Mouse (Mus musculus): Measurements from ENCODE around the gene Cilp. TPM values are rescaled to one million over a fixed set of nuclear protein-coding genes. Genes with fewer than 3 reads are reported as not detected.
"Not testable (repeated sequence)": the region's sequence is repeated elsewhere in the genome, so short reads cannot be mapped to it uniquely, and the experiment has no call there.

The Cilp gene
- 1 to 10 TPM; 6.2 to 6.6 TPM for total RNA-seq (2021)
- long read RNA-seq, experiment 1, partial matches to known transcripts, result 0 of 1 reads
- long read RNA-seq, experiment 1, other reads (novel, unspliced or antisense), result 1 of 1 reads
- long read RNA-seq, experiment 2, partial matches to known transcripts, result 0 of 1 reads
- long read RNA-seq, experiment 2, other reads (novel, unspliced or antisense), result 1 of 1 reads

GRCm38 (mm10) chr9:65264959-65265358 lies at the start of gene Cilp:
Gene Cilp (plus strand): TSS chr9:65265180.
- intact Hi-C loops (cut with DNase I), result no loop called here
- DNase-seq, result peak; percentile 58 to 64

- intact Hi-C loops (cut with DNase I), result no loop called here
- DNase-seq, result no peak
Observed at GRCm38 (mm10) chr9:65215494-65216126, 49.4 kb upstream of the Cilp start.

- intact Hi-C loops (cut with DNase I), result no loop called here
- no peak for DNase-seq
Observed at GRCm38 (mm10) chr9:65216972-65217371, 48.0 kb upstream of the Cilp start.

- DNase-seq, result no peak
Observed at GRCm38 (mm10) chr9:65217661-65218060, 47.3 kb upstream of the Cilp start.

GRCm38 (mm10) chr9:65218916-65219315 lies 46.1 kb upstream of the Cilp start:
- intact Hi-C loops (cut with DNase I), result no loop called here
- no peak for DNase-seq

More at GRCm38 (mm10) chr9:65217661-65218060, 47.3 kb upstream of the Cilp start:
- intact Hi-C loops (cut with DNase I), result no loop called here

- intact Hi-C loops (cut with DNase I); DNase-seq: not testable (repeated sequence)
Observed at GRCm38 (mm10) chr9:65220398-65220797, 44.6 kb upstream of the Cilp start.

GRCm38 (mm10) chr9:65223927-65224326 lies 41.1 kb upstream of the Cilp start:
- intact Hi-C loops (cut with DNase I), result no loop called here
- no peak for DNase-seq

GRCm38 (mm10) chr9:65225795-65226194 lies 39.2 kb upstream of the Cilp start:
- DNase-seq, result peak; percentile 30 to 63
- intact Hi-C loops (cut with DNase I), result no loop called here

GRCm38 (mm10) chr9:65230250-65230649 lies 34.7 kb upstream of the Cilp start:
- intact Hi-C loops (cut with DNase I), result no loop called here

GRCm38 (mm10) chr9:65231284-65231683 lies 33.7 kb upstream of the Cilp start:
- no peak for DNase-seq
- intact Hi-C loops (cut with DNase I), result no loop called here

More at GRCm38 (mm10) chr9:65230250-65230649, 34.7 kb upstream of the Cilp start:
- DNase-seq, result no peak

GRCm38 (mm10) chr9:65233243-65233985 lies 31.6 kb upstream of the Cilp start:
- intact Hi-C loops (cut with DNase I), result no loop called here
- no peak for DNase-seq

- DNase-seq, result no peak
- intact Hi-C loops (cut with DNase I), result no loop called here
Observed at GRCm38 (mm10) chr9:65234734-65235133, 30.2 kb upstream of the Cilp start.

GRCm38 (mm10) chr9:65235601-65236000 lies 29.4 kb upstream of the Cilp start:
- DNase-seq, result no peak
- intact Hi-C loops (cut with DNase I), result no loop called here

- no peak for DNase-seq
- intact Hi-C loops (cut with DNase I), result no loop called here
Observed at GRCm38 (mm10) chr9:65237616-65238015, 27.4 kb upstream of the Cilp start.

- intact Hi-C loops (cut with DNase I), result no loop called here
- DNase-seq, result no peak
Observed at GRCm38 (mm10) chr9:65238191-65238760, 26.7 kb upstream of the Cilp start.

GRCm38 (mm10) chr9:65239176-65239575 lies 25.8 kb upstream of the Cilp start:
- intact Hi-C loops (cut with DNase I), result no loop called here
- DNase-seq, result no peak

- intact Hi-C loops (cut with DNase I), result no loop called here
- no peak for DNase-seq
Observed at GRCm38 (mm10) chr9:65239731-65240130, 25.2 kb upstream of the Cilp start.

- DNase-seq, result no peak
- intact Hi-C loops (cut with DNase I), result no loop called here
Observed at GRCm38 (mm10) chr9:65240587-65240986, 24.4 kb upstream of the Cilp start.

- no peak for DNase-seq
Observed at GRCm38 (mm10) chr9:65241973-65242372, 23.0 kb upstream of the Cilp start.

GRCm38 (mm10) chr9:65243249-65243648 lies 21.7 kb upstream of the Cilp start:
- no peak for DNase-seq
- intact Hi-C loops (cut with DNase I), result no loop called here

More at GRCm38 (mm10) chr9:65241973-65242372, 23.0 kb upstream of the Cilp start:
- intact Hi-C loops (cut with DNase I), result no loop called here
